Mouse (Mus musculus): Measurements from ENCODE around the gene Nobox. TPM values are rescaled to one million over a fixed set of nuclear protein-coding genes. Genes with fewer than 3 reads are reported as not detected.
A peak's percentile ranks its signal among the peaks of the same experiment; 100 is the strongest.

Nobox gene
- total RNA-seq (2014; fragmentation: Nextera tagmentation) (not detected in 2 replicates), total RNA-seq (2017) (not detected in 2 replicates)

DNA sequence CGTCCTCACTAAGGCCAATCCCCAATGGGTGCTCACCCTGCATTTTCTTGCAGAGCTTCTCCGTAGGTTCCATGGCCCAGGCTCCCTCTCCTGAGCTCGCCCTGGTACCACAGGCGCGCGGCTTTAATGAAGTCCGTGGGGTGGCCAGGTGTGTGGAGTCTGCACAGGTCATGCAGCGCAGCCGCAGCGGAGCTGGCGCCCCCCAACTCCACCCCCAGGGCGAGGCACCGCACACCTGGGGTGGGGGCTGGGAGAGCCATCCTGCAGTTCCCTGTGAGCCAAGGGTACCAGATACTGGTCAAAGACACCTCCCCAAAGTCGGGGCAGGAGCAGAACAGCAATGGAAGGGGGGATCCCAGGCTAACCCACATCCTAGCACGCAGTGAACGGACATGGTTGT lies at the start of gene Nobox:
Gene Nobox, minus strand, starts transcription at position 101 of the 400 bp plus-strand sequence.
- ATAC-seq (replicated peaks; ENCODE audit: low FRiP score, low TSS enrichment, poor library complexity, severe bottlenecking), result no peak

DNA sequence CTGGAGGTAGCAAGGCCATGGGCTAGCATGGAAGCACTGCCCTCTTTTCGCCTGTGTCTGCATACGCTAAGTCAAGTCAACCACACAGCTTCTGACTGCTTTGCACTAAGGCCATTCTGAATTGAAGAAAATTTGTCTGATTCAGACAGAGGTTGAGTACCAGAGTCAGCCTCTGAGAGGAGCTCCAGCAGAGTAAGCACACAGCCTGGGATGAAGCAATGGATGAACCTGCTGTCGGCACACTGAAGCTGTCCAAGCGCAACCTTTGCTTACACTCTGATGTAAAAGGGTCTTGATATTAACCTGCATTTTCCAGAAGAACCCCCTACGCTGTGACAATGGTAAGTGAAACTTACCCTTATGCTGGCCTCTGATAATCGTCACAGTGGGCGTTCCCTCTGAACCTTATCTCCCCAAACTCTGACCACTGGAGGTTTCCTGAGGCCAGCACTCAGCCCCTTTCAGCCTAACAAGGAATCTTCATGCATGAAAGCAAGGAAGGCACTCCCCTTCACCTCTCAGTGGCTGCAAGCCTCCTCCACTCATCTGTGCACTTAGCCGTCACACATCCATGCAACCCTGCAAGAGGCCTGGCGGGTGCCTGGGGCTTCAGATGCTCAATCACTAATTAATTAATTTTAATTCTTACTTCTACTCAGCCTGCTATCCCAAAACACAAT lies 45.3 kb upstream of the Nobox start:
- peak; percentile 97 for ATAC-seq (replicated peaks; ENCODE audit: low FRiP score, low TSS enrichment, poor library complexity, severe bottlenecking)

GRCm38 (mm10) chr6:43353446-43353845 lies 44.1 kb upstream of the Nobox start:
- ATAC-seq (replicated peaks; ENCODE audit: low FRiP score, low TSS enrichment, poor library complexity, severe bottlenecking), result no peak

DNA sequence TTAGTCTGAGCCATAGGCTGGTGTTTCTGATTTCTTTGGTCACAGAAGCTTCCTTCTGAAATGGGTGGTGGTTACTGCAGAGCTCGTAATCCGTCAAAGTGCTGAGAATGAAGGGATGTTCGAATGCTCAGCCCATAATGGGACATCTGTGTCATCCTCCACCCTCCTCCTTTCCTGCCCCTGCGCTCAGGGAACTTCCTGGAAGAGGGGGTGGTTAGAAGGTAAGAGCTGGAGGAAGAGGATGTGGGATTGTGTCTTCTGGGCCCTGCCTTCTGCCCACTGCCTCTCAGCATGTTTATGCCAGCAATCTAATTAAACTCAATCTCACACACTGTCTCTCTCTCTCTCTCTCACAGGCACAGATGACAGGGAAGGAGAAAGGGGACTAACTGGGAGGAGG lies 39.7 kb upstream of the Nobox start:
- no peak for ATAC-seq (replicated peaks; ENCODE audit: low FRiP score, low TSS enrichment, poor library complexity, severe bottlenecking)

- no peak for ATAC-seq (replicated peaks; ENCODE audit: low FRiP score, low TSS enrichment, poor library complexity, severe bottlenecking)
Observed at GRCm38 (mm10) chr6:43347637-43348036, 38.3 kb upstream of the Nobox start.

GRCm38 (mm10) chr6:43343006-43343405 lies 33.7 kb upstream of the Nobox start:
- no peak for ATAC-seq (replicated peaks; ENCODE audit: low FRiP score, low TSS enrichment, poor library complexity, severe bottlenecking)

GRCm38 (mm10) chr6:43342386-43342785 lies 33.0 kb upstream of the Nobox start:
- ATAC-seq (replicated peaks; ENCODE audit: low FRiP score, low TSS enrichment, poor library complexity, severe bottlenecking), result no peak

DNA sequence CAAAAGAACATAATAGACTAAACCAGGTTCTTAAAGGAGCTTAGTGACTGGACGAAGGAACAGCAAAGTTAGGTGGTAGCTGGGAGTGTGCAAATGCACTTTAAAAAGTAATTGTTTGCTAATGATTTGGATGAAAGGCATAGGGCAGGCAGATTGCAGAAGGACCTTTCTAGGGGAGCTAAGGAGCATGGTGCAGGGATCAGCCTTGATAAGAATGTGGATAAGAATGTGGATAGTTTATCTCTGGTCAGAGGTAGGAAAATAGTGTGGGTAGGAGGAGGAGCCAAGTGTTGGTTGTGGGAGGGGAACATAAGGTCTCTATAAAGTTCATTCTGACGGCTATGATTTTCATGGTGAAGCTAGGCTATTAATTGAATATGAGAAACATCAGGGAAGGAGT lies 29.4 kb upstream of the Nobox start:
- no peak for ATAC-seq (replicated peaks; ENCODE audit: low FRiP score, low TSS enrichment, poor library complexity, severe bottlenecking)

DNA sequence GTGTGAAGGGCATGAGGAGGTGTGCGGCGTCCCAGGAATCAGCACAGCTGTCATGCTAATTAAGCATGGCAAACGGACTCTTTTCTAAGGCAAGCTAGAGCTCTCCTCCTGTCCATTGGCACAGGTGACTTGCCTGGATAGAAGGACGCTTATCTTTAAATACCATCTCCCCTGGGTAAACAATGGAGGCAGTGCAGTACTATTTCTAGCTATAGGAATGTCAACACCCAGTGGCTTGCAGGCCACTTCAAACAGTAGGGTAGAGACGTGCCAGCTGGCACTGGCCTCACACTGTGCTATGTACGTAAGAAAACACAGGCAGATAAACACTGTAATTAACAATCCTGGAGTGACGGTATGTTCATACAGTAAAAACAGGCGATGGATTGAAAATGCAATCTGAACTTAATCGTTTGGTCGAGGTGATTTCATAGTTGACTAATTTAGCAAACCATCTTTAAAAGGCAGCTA lies 28.2 kb upstream of the Nobox start:
- ATAC-seq (replicated peaks; ENCODE audit: low FRiP score, low TSS enrichment, poor library complexity, severe bottlenecking), result no peak

GRCm38 (mm10) chr6:43335619-43336234 lies 26.4 kb upstream of the Nobox start:
- no peak for ATAC-seq (replicated peaks; ENCODE audit: low FRiP score, low TSS enrichment, poor library complexity, severe bottlenecking)

GRCm38 (mm10) chr6:43333479-43333878 lies 24.1 kb upstream of the Nobox start:
- no peak for ATAC-seq (replicated peaks; ENCODE audit: low FRiP score, low TSS enrichment, poor library complexity, severe bottlenecking)

GRCm38 (mm10) chr6:43312961-43313656 lies 3.8 kb upstream of the Nobox start:
- ATAC-seq (replicated peaks; ENCODE audit: low FRiP score, low TSS enrichment, poor library complexity, severe bottlenecking), result no peak

DNA sequence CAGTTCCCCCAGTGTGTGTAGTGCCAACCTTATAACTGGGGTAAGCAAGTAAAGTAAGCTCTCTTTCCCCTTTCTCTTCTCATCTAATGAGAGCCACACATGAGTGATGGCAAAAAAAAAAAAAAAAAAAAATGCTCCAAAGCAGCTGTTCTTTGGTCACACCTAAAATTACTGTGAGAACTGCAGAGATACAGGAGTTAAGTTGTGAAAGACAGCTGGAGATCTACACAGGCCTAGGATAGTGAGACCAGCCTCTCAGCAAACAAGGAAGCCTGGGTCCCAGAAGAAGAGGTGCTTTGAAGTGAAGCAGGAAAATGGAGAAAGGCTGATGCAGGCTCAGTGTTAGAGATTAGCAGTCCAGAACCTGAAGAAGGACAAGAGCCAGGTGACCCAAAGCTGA lies 3.2 kb upstream of the Nobox start:
- no peak for ATAC-seq (replicated peaks; ENCODE audit: low FRiP score, low TSS enrichment, poor library complexity, severe bottlenecking)

DNA sequence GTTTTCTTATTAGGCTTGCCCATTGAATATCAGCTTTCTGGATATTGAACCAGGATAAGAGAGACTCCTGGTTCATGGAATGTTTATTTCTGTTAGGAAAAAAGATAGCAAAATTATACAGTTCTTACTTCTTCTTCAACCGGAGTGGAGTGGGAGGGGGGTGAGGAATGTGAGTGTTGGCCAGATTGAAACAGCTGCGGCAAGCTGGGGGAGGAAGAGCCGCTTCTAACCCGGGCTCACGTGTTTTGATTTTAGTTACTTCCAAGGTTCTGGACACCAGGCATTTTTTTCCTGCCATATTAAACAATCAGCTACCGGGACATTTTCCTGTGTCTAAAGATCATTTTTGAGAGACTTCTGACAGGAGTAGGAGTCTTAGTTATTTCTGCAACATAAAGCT lies 717 bp upstream of the Nobox start:
- no peak for ATAC-seq (replicated peaks; ENCODE audit: low FRiP score, low TSS enrichment, poor library complexity, severe bottlenecking)

GRCm38 (mm10) chr6:43297508-43297850 lies 11.9 kb downstream of the Nobox start:
- no peak; the same call in 1 of the 2 replicates for ATAC-seq (replicated peaks; ENCODE audit: low FRiP score, low TSS enrichment, poor library complexity, severe bottlenecking)

GRCm38 (mm10) chr6:43296798-43297507 lies 12.4 kb downstream of the Nobox start:
- ATAC-seq (replicated peaks; ENCODE audit: low FRiP score, low TSS enrichment, poor library complexity, severe bottlenecking), result peak; percentile 66

DNA sequence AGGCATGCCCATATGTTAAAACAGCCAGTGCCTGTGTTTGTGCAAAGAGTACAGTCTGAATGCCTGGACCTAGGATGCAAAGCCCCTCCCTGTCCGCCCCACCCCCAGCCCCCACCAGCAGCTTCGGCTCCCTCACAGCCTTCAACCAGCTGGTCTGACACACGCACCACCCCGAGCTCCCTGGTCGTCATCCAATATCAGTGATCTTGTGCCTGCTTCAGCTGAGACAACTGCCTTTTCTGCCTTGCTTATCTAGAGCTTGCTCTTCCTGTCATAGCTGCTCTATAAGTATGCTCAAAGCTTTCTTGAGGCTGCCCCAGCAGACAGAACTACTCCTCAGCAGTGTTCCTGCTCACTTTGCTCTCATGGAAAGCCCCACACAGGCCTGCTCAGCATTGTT lies 13.4 kb downstream of the Nobox start:
- ATAC-seq (replicated peaks; ENCODE audit: low FRiP score, low TSS enrichment, poor library complexity, severe bottlenecking), result peak; percentile 57; the same call in 1 of the 2 replicates

DNA sequence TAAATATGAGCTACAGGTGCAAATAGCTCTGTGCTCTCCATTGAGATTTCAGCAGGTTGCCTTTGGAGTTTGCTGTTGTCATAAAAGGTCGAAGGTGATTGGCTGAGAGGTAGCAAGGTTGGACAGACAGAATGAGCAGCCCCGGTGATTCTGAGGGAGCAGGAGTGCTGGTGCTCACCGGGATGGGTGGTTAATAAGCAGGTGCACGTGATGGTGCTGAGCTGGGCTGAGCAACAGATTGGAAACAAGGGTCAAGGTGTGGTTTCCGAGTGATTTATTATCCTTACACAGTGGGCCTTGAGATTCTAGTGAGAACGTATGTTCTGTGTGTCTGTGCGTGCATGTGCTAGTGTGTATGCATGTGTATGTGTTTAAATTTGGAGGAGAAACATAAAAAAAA lies 16.2 kb downstream of the Nobox start:
- ATAC-seq (replicated peaks; ENCODE audit: low FRiP score, low TSS enrichment, poor library complexity, severe bottlenecking), result no peak

GRCm38 (mm10) chr6:43292471-43293076 lies 16.8 kb downstream of the Nobox start:
- ATAC-seq (replicated peaks; ENCODE audit: low FRiP score, low TSS enrichment, poor library complexity, severe bottlenecking), result no peak

DNA sequence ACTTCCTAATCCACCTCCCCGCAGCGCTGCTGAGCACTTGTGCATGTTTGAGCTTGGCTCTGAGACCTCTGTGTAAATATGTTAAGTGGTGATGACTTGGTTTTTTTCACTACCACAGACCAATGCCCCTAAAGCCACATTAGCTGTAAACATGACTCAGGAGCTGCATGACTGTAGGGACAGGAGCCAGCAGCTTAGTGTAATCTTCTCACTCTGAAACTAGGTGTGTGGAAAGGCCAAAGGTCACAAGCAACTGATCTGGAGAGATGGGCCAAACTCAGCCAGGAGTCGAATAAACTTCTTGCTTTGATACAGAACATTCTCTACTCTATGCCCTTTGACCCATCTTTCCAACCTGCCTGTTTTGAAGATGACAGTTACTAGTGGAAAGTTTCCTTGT lies 17.3 kb downstream of the Nobox start:
- peak; percentile 57 for ATAC-seq (replicated peaks; ENCODE audit: low FRiP score, low TSS enrichment, poor library complexity, severe bottlenecking)

All from megakaryocyte-erythroid progenitor cell, adult 5-6 weeks (primary cell).